Mouse (Mus musculus) hindlimb bud, embryonic 11.5 days (tissue): ENCODE measurements around the gene Tnni1.

Source experiments
- DNase-seq: peaks from one replicate; pipeline ENCODE4 v3.0.0-alpha.2; 2012; ENCODE audit warnings: low read depth, low spot score; ENCODE audit errors: extremely low spot score

Gene Tnni1

DNA sequence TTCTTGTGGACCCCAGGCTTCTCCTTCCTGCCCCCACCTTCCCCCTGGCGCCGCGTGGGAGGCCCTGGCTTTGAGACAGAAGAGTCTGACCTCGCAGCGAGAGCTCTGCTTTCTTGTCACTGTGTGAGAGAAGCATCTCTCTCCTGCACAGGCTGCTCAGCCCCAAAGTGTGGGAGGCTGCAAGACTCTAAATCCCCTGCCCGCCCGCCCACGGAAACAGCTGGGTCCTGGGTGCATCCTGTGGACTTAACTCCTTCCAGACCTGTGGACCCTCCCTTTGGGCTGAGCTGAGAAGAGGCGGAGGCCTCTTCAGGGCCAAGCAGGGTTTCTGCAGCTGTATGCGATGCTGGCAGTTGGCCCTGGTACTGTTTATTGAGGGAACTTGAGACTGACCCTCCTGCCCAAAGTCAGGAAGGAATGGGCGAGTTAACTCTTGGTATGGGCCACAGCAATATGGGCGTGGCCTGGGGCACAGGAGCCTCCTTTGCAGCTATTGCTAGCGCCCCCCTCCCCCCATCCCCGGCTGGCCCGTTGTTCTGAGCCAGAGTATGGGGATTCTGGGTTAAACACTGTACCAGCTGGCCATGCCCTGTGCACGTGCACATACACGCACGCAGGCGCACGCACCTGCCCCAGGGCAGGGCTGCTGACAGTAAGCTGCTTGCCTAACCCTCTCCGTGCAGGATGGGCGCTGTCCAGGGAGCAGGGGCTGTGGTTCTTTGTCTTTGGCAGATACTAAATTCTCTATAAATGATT lies at the start of gene Tnni1:
Gene Tnni1 (plus strand): TSS at position 655 of the 756 bp plus-strand sequence.
- DNase-seq, result no peak

- DNase-seq, result no peak
These were observed 49.4 kb upstream of the Tnni1 start for GRCm38 (mm10) chr1:135729821-135730220.

DNA sequence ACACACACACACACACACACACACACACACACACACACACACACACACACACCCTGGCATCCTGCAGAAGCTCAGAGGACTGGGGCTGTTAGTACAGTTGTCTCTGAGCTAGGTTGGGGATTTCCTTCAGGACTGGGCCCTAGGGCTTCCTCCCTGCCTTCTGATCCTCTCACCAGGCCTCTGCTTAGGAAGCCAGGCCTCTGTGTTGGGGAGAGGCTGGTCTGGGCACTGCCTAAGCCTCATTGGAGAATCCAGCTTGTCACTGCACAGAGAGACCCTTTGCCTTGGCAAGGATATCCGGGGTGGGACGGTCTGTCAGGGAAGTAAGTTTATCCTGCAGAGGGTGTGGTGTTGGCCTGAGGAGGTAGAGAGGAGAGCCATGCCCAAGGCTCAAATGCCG lies 48.9 kb upstream of the Tnni1 start:
- no peak for DNase-seq

DNA sequence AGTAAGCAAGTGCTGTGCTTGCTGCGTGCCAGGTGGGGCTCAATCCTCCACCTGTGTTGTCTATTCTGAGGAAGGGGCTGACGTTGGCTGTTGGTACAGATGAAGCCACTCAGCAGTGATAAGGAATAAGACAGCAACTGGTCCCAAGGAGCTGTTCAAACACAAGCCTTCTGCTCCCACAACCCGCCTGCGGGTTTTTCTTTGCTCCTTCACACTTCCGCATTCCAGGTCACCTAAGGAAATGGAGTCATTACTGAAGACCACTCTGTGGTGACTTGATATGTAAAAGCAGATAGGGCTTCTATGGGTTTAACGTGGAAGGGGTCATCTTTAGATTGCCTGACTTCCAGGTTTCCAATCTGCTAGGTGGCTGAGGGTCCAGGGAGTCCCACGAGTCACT lies 47.8 kb upstream of the Tnni1 start:
- no peak for DNase-seq

DNA sequence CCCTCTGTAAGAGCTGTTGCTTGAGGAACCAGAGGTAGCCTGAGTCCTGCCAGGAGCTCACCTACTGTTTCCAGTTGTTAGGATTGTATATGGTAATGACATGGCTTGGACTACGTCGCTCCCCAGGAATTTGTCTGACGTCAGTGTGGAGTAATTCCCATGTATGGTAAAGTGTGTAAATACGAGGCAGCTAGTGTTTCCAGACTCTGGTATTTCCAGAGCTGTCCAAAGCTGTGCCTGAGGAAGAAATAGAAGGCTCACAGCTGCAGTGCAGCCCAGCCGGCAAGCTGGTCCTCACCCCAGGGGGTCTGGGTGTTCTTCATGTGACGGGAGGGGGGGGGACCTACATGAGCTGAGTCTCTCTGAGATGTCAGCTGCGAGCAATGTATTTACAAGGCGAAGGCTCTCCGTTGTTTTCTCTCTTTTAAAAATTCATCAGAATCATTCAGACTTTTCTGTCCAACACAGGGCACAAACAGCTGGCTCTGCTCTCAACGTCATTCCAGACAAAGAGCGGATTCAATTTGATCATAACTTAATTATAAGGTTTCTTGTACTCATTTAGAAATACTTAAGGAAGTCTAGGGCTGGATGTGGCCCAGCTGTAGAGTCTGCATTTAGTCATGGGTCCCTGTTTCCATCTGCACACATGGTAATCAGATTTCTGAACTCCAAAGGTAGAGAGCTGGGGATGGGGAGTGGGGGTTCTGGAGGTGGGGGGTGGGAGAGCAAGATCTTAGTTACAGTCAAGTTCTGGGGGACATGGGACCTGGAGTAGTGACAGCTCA lies 47.1 kb upstream of the Tnni1 start:
- DNase-seq, result no peak

- no peak for DNase-seq
These were observed 44.9 kb upstream of the Tnni1 start for GRCm38 (mm10) chr1:135734225-135734937.

DNA sequence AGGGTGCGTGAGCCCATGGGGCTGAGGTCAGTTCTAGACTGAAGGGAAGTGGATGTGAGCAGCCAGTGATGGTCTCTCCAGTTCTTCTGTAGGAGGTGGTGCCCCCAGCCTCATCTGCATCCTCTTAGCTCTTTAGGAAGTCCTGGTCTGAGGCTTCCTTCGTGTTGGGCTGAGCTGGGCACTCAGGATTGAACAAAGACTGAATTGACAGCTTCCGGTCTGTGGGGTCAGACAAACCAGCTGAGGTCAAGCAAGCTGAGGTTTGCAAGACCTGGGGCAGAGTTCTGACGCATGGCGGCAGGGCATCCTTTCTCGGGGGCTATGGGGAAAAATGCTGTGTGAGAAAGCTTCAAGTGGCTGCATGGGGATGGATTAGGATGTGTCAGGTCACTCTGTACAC lies 43.8 kb upstream of the Tnni1 start:
- no peak for DNase-seq

DNA sequence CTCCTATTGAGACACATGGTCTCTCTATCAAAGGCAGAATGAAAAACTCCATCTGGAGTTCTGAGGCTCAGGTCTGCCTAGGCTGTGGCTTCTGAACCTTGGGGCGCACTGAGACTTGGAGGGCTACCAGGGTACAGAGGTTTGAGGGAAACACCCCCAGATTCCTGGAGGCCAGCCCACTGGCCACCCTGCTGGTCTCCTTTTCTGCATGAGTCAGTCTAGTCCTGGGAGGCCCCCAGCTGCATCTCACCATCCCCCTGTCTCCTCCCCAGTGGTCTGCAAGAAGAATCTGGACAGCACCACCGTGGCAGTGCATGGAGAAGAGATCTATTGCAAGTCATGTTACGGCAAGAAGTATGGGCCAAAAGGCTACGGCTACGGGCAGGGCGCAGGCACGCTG lies 34.2 kb upstream of the Tnni1 start:
- no peak for DNase-seq

DNA sequence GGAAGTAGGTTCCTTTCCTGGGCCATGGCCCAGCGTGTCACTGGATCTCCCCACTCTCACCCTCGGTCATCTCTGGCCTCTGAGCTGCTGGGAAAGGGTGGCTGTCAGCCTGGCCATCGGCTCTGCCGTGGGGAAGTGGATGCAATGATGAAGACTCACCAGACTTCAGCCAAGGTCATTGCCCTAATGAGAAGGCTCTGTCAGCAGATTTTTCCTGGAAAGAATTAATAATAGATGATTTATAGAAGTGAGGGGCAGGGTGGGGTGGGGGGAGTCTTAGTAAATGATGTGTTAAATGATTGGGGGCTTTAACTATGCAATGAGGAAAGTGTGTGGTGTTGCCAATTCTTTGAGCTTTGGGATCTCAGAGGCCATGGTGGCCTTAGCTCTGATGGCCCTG lies 33.0 kb upstream of the Tnni1 start:
- DNase-seq, result no peak

GRCm38 (mm10) chr1:135752737-135753348 lies 26.4 kb upstream of the Tnni1 start:
- peak; percentile 85 for DNase-seq

DNA sequence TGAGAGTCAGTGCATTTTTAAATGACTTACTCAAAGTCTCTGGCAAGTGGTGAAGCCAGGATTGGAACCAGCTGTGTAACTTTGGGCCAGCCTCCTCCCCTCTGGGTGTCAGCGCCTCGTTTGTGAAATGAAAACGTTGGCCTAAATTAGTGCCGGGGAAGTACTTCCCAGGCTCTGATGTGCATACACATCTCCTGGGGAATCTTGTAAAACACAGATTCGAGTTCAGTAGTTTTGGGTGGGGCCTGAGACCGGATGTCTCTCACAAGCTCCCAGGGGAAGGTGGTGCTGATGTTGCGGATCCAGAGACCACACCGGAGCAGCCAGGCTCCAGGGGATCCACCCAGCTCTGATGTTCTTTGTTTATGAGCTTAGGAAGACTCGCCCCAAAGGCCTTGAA lies 23.9 kb upstream of the Tnni1 start:
- no peak for DNase-seq

DNA sequence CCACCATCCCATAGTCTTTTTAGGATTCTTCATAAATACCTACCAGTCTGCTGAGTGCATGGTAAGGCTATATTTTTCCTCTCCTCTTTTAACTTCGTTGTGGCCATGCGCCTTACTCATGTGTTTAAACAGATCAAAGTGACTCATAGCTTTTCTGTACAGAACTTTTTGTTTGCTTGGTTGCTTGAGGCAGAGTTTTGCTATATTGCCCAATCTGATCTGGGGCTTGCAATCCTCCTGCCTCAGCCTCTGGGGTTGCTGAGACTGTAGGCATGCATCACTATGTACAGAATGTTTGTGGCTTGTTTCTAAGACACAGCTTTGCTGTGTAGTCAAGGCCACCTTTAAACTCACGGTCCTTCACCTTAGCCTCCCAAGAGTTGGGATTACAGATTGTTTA lies 23.3 kb upstream of the Tnni1 start:
- no peak for DNase-seq

DNA sequence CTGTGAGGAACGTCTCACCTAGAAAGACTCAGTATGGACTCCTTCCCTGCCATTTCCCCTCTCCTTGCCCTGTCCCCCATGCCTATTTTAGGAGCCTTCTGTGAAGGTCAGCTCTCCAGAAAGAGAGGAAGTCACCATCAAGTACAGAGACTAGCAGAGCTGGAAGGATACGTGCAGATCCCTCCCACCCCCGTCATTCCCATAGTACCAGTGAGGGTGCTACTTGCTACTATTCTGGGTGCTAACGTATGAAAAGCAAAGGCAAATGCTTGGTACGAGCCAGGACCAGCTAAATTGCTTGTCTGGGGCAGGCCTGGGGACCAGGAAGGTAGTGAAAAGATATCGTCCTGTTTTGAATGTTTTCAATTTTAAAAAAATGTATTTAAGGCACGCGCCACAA lies 21.9 kb upstream of the Tnni1 start:
- no peak for DNase-seq

DNA sequence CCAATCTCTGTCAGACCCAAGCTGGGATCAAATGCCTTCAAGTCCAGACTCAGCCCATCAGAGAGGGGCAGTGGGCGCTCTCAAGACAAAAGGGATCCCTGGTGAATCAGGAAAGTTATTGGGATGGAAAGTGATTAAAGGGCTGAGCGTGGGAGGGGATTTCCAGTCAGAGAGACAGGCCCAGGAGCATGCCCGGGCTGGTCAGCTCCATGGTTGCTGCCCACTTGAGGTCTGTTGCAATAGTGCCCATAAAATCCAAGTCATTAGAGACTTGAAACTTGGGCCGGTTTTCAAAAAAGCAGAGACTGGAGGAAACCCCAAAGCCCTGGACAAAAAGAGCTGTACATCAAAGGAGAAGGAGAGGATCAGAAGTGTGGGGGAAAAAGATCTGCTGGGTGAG lies 19.5 kb upstream of the Tnni1 start:
- DNase-seq, result no peak

- DNase-seq, result no peak
These were observed 19.0 kb upstream of the Tnni1 start for GRCm38 (mm10) chr1:135760216-135760615.

GRCm38 (mm10) chr1:135761728-135762127 lies 17.5 kb upstream of the Tnni1 start:
- DNase-seq, result no peak

GRCm38 (mm10) chr1:135763503-135764205 lies 15.6 kb upstream of the Tnni1 start:
- DNase-seq, result no peak

DNA sequence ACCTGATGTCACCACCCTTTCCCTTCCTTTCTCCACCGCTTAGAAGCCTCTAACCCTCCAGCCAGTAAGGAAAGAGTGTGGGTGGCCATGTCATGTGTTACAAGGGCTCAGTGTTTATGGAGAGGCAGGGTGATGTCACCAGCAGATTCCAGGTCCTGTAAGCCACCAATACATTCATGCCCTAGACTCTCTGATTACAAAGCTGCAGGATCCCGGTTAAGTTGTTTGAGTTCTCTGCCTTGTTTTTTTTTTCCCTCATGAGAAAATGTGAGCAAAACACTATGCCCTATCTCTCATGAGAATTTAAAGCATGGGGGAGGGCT lies 15.1 kb upstream of the Tnni1 start:
- DNase-seq, result no peak

- no peak for DNase-seq
These were observed 13.3 kb upstream of the Tnni1 start, which contains the start of gene Phlda3 for GRCm38 (mm10) chr1:135765645-135766591. Gene Phlda3, plus strand, starts transcription at chr1:135766119.
